Mouse (Mus musculus) G1E-ER4 (cell line): ENCODE measurements around the gene Kif26a. TPM values are rescaled to one million over a fixed set of nuclear protein-coding genes. Genes with fewer than 3 reads are reported as not detected.

Source experiments
- GATA1 ChIP-seq: IDR thresholded peaks from one replicate; pipeline ENCODE4 v1.8.0; 2012; ENCODE audit warnings: low read length, inconsistent platforms
- polyA plus RNA-seq: library from polyadenylated mRNA; stranded (reverse); fragments of >175 nt; gene quantifications from 2 replicates; pipeline ENCODE4 v1.2.3, GENCODE M21; 2012

Gene Kif26a
- polyA plus RNA-seq, 1 experiment, result not detected

DNA sequence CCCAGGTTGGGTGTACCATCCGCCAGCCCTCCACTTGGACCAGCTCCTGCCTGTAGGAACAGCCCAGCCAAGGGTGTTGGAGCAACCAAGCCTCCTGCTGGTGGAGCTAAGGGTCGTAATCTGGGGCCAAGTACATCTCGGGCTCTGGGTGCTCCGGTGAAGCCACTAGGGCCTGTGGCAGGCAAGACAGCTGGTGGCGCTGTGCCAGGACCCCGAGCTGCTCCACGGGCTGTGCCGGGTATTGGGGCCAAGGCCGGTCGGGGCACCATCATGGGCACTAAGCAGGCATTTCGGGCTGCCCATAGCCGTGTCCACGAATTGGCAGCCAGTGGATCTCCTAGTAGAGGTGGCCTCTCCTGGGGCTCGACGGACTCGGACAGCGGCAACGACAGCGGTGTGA is 31.7 kb downstream of the Kif26a start:
- no peak for TF ChIP-seq GATA1

DNA sequence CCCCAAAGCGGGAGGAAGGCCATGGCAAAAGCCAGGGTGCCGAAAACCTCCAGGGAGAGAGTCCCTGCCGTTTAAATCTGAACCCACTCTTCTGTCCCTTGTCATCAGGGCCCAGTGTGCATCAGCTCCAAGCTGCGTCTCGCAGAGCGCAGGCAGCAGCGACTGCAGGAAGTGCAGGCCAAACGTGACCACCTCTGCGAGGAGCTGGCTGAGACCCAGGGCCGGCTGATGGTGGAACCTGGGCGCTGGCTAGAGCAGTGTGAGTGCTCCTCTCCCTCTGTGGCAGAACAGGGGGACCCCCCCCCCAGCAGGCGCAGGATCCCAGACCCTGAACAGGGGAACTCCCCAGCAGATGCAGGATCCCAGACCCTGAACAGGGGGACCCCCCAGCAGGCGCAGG is 33.7 kb downstream of the Kif26a start:
- TF ChIP-seq GATA1, result no peak

GRCm38 (mm10) chr12:112181921-112182608 is 36.1 kb downstream of the Kif26a start:
- no peak for TF ChIP-seq GATA1

GRCm38 (mm10) chr12:112182609-112182955 is 36.6 kb downstream of the Kif26a start:
- no peak for TF ChIP-seq GATA1

GRCm38 (mm10) chr12:112183675-112184074 is 37.7 kb downstream of the Kif26a start:
- TF ChIP-seq GATA1, result no peak

GRCm38 (mm10) chr12:112184390-112184789 is 38.4 kb downstream of the Kif26a start:
- TF ChIP-seq GATA1, result no peak

DNA sequence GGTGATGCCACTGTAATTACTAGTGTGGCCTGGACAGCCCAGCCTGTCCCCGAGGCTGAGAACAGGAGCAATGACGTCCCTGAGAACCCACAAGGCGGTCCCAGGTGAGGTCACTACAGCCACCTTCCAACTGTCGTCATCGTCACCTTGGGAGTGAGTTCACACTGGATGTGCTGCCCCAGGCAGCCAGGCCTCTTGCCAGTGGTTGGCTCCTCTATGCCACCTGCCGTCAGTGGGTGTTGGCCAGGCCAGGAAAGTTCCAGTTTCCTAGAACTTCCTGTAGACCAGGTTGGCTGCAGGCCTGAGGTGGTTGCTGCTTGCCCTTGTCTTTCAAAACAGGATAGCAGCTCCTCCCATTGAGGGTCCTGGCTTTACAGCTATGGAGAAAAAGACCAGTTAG is 40.9 kb downstream of the Kif26a start:
- no peak for TF ChIP-seq GATA1

GRCm38 (mm10) chr12:112191753-112192152 is 45.7 kb downstream of the Kif26a start:
- no peak for TF ChIP-seq GATA1

DNA sequence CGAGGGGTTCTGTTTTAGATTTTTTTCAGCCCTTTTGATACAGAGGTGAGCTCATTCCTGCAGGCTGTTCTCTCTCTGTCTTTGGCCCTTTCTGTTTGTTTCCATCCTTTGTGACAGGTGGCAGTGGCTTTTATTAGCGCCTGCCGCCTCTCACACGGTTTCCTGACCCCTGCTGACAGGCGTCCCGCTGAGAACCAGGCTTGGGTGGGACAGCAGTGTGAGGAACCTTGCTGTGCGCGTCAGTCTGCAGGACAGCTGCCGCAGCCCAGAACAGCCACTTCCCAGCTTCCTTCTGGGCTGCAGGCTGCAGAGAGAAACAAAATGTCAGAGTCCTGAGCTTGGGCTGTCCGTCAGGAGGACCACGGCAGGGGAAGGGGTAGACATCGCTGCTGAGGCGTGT is 49.0 kb downstream of the Kif26a start:
- TF ChIP-seq GATA1, result no peak

- TF ChIP-seq GATA1, result no peak
Observed at GRCm38 (mm10) chr12:112196562-112196961, 50.6 kb downstream of the Kif26a start.

- no peak for TF ChIP-seq GATA1
Observed at GRCm38 (mm10) chr12:112199363-112199762, 53.4 kb downstream of the Kif26a start.

DNA sequence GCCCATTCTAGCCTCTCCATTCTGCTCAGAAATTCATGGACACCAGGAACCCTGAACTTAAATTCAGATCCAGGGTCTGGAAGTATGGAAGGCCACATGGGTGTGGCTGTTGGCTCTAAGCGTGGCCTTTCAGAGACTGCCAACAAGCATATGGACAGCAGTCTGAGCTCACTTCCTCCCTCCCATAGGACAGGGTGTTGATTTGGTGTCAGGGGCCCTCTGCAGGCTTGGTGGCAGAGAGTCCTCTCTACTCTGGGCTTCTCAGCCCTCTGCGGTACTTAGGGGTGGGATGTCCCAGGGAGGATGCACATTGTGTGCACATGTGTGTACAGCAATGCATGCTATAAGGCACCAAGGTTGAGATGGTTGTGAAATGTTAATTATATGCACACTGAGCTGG is 54.0 kb downstream of the Kif26a start:
- TF ChIP-seq GATA1, result no peak

DNA sequence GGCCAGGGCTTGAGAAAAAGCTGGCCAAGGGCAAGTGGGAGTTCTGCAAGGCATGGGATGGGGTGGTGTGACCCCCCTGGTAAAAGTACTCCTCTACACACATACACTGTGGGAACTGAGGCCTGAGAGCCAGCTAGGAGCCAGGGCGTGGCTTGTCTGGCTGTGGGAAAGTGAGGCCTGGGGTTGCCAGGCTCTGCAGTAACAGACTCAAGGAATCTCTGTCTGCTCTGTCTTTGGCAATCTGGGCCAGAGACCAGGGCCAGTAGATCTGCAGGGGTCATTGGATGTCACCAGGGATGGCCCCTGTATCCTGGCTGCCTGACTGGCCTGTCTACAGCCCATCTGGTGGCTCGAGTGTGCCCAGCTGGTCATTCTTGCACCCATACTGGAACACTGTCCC is 61.2 kb downstream of the Kif26a start:
- TF ChIP-seq GATA1, result no peak

DNA sequence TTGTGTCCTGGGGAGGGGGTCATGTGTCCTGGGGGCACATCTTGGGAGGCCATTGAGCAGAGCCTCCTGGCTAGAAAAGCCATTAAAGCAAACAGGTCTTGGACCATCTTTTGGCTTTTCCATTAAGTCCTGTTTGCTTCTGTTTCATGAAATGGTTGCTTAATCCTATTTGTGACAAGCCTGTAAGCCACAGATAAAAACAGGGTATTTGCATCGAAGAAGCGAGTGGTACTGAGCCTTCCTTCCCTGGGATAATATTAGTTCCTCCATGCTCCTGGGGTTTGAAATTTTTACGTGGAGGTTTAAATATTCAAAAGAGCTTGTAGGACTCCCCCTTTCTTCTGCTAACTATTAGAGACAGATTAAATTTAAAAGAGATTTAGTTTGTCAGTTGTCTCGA is 61.7 kb downstream of the Kif26a start:
- no peak for TF ChIP-seq GATA1

- no peak for TF ChIP-seq GATA1
Observed at GRCm38 (mm10) chr12:112210622-112211021, 64.6 kb downstream of the Kif26a start.

DNA sequence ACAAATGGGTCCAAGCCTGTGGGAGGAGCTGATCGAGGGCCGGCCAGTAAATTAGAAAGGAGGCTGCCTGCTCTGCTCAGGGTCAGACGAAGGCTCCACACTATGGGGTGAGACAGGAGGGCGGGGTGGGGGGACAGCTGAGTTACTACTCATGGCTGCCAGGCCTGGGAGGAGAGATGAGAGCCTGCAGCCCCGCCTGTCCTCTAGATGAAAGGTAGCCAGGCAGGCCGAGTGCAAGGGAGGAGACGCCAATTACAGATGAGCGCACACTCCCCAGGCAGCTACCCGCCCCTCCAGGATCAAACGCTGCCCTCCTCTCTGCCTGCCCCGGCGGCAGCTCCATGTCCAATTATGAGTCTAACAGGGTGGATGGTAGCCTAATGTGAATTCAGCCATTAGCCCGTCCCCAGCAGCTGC is 68.4 kb downstream of the Kif26a start:
- no peak for TF ChIP-seq GATA1

DNA sequence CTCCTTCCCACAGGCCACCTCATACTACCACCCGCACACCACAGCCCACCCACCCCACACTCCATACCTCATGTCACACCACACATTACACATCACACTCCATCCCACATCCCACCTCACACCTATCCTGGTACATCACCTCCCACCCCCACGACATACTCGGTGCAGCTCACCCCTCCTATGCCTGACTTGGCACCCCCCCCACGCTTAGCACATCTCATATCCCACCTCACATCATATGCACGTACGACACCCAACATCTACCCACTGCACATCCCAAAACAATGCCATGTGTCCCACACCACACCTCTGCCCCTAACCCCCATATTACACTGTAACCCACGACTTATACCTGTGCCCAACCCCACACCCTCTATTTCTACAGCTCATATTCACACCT is 69.5 kb downstream of the Kif26a start:
- no peak for TF ChIP-seq GATA1

- no peak for TF ChIP-seq GATA1
Observed at GRCm38 (mm10) chr12:112217021-112217420, 71.0 kb downstream of the Kif26a start.
